Mouse (Mus musculus): ENCODE measurements around the gene Gm8334. TPM values are rescaled to one million over a fixed set of nuclear protein-coding genes. Genes with fewer than 3 reads are reported as not detected.
"Not testable (repeated sequence)": the region's sequence is repeated elsewhere in the genome, so short reads cannot be mapped to it uniquely, and the experiment has no call there.

Gene Gm8334
- polyA plus RNA-seq (2012; rRNA removed), result not detected in 2 replicates

DNA sequence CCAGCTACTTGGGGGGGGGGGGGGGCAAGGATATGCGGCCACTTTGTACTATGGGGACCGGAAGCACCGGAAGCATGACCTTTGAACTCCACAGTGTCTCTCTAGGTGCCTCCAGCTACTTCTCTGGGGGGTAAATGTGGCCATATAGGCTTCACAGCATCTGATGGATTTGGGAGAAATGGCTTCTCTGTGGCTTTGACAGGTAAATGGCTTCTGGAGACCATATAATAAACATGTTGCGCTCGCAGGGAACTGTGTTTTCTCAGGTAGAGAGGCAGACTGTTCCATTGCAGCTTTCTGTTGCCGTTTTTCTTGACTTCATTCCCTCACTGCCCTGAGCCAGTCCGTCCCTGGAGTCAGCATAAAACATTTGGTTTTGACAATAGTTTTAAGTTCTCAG is at the start of gene Gm8334:
Gene Gm8334, minus strand, starts transcription at position 101 of the 400 bp plus-strand sequence.
- not testable (repeated sequence) for DNase-seq (ENCODE audit: low spot score)

- DNase-seq (ENCODE audit: low spot score), result not testable (repeated sequence)
Observed at GRCm38 (mm10) chrX:148663298-148663697, 48.3 kb upstream of the Gm8334 start, which contains the start of gene Gm15127. Gene Gm15127, plus strand, starts transcription at chrX:148663598.

Other genes with a start within 250 kb of the Gm8334 start
- gene Gm15114, start 126.2 kb downstream of the Gm8334 start, polyA plus RNA-seq (2012; rRNA removed), result not detected in 2 replicates
- gene Gm15127, start 48.4 kb upstream of the Gm8334 start, polyA plus RNA-seq (2012; rRNA removed), result not detected in 2 replicates
- not detected in 2 replicates for gene Luzp4, start 242.5 kb upstream of the Gm8334 start, polyA plus RNA-seq (2012; rRNA removed)

Measured in urinary bladder, adult 2 months (tissue).